Mouse (Mus musculus): ENCODE measurements at regions not wholly inside any gene's neighbourhood (a gene's known extent, or its start where the extent isn't known, plus 50 kb on each side); places are given as distances from the start of the nearest gene placed in this dataset.

DNA sequence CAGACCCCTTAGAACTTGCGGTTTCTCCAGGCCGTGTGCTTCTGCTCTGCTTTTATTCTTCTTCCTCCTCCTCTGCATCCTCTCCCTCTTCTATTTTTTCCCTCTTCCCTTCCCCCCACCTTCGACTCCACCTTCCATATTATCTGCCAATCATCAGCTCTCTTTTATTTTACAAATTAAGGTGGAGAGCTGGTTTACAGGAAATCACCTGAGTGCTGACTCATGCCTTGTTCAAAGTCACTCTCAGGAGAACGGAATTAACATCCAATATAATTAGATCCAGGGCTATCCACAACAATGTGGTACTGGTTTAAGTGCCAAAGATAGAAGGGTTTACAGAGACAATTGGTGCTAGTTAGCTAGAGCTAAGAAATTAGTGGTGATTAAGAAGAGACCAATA, 523.1 kb upstream of the Dmac1 start:
- Histone ChIP-seq H3K9ac (no peak overlapping the region), H3K27ac (ENCODE audit: low read depth, low read length) (no peak overlapping the region), H3K4me3 (ENCODE audit: low read depth, low read length) (no peak overlapping the region), H3K4me2 (ENCODE audit: low read depth) (no peak overlapping the region), H3K9me3 (ENCODE audit: low read length) (no peaks in the 10 kb centered on the region), H3K27me3 (ENCODE audit: insufficient read depth, low read length) (no peaks in the 10 kb centered on the region), H3K4me1 (ENCODE audit: insufficient read depth) (no peaks in the 10 kb centered on the region), H3K36me3 (ENCODE audit: insufficient read depth) (no peaks in the 10 kb centered on the region)
- no peak for DNase-seq
- no peak for TF ChIP-seq CTCF (IDR thresholded peaks at IDR 0.05; ENCODE audit: low read depth)
- no peak for ATAC-seq
- WGBS, result 86% methylated on average over 4 of the region's 4 CpGs

DNA sequence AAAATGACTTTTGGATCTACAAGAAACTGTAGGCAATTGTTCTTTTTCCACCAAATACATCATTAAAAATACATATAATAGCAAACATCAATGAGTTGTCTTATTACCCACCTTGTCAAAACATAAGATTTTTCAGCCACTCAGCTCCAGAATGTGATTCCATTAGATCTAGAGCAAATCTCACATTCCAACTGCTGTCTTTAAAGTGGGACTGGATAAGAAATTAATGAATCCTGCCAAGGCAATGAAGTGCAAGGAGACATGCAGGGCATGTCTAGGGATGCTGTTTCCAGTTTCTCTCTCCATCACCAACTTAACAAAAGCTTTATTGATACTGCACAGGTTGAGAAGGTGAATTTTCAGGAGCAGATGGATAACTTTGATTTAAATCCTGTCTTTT, 513.7 kb upstream of the Dmac1 start:
- H3K4me2 ChIP-seq (ENCODE audit: low read depth), result no peak overlapping the region
- no peaks in the 10 kb centered on the region for H3K9me3 ChIP-seq (ENCODE audit: low read length)
- H3K27ac ChIP-seq (ENCODE audit: low read depth, low read length), result no peak overlapping the region
- DNase-seq (no peak), ATAC-seq (no peak)
- no peaks in the 10 kb centered on the region for H3K36me3 ChIP-seq (ENCODE audit: insufficient read depth)
- H3K4me1 ChIP-seq (ENCODE audit: insufficient read depth), result no peaks in the 10 kb centered on the region
- TF ChIP-seq CTCF (IDR thresholded peaks at IDR 0.05; ENCODE audit: low read depth), result no peak
- H3K9ac ChIP-seq, result no peak overlapping the region
- no peaks in the 10 kb centered on the region for H3K27me3 ChIP-seq (ENCODE audit: insufficient read depth, low read length)
- H3K4me3 ChIP-seq (ENCODE audit: low read depth, low read length), result no peak overlapping the region

DNA sequence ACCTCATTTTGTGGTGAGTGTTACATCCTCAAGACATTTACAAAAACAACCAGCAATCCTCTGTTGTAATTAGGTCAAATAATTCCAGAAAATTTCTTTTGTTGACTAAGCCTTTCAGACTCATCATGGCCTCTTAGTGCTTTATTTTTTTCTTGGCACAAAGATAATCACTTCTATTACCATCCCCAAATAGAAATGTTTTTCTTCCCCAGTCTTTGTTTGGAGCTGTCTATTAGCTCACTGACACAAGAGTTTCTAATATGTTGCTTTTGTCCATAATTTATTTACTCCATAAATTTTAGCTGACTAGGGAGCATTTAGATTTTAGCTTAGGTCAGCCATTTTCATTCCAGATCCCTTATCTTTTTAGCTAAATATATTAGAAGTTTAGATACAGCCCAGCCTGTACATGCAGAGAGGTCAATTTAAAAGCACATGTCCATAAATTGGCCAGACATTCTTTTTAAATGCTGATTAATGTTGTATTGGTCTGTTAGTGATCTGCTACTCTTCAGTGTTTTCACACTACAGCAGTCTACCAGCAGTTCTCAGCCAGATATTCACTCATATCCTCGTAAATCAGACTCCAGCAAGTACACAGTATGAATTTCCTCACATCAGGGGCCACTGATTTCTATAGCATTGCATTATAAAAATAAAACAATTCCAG, 513.0 kb upstream of the Dmac1 start:
- no peak for TF ChIP-seq CTCF (IDR thresholded peaks at IDR 0.05; ENCODE audit: low read depth)
- ATAC-seq (no peak), DNase-seq (no peak)
- no peaks in the 10 kb centered on the region for H3K4me1 ChIP-seq (ENCODE audit: insufficient read depth)
- H3K27me3 ChIP-seq (ENCODE audit: insufficient read depth, low read length), result no peaks in the 10 kb centered on the region
- H3K36me3 ChIP-seq (ENCODE audit: insufficient read depth), result no peaks in the 10 kb centered on the region
- H3K4me2 ChIP-seq (ENCODE audit: low read depth), result no peak overlapping the region
- no peak overlapping the region for H3K27ac ChIP-seq (ENCODE audit: low read depth, low read length)
- H3K9ac ChIP-seq, result no peak overlapping the region
- no peak overlapping the region for H3K4me3 ChIP-seq (ENCODE audit: low read depth, low read length)
- 71% methylated on average over 1 of the region's 1 CpGs for WGBS
- no peaks in the 10 kb centered on the region for H3K9me3 ChIP-seq (ENCODE audit: low read length)

GRCm38 (mm10) chr4:75787405-75787804, 509.3 kb upstream of the Dmac1 start:
- Histone ChIP-seq H3K27me3 (ENCODE audit: insufficient read depth, low read length) (no peaks in the 10 kb centered on the region), H3K27ac (ENCODE audit: low read depth, low read length) (no peak overlapping the region), H3K9ac (no peak overlapping the region), H3K4me3 (ENCODE audit: low read depth, low read length) (no peak overlapping the region), H3K9me3 (ENCODE audit: low read length) (no peaks in the 10 kb centered on the region), H3K36me3 (ENCODE audit: insufficient read depth) (no peaks in the 10 kb centered on the region), H3K4me2 (ENCODE audit: low read depth) (no peak overlapping the region), H3K4me1 (ENCODE audit: insufficient read depth) (no peaks in the 10 kb centered on the region)
- no peak for ATAC-seq
- TF ChIP-seq CTCF (IDR thresholded peaks at IDR 0.05; ENCODE audit: low read depth), result no peak
- no peak for DNase-seq
- 29% methylated on average over 3 of the region's 3 CpGs for WGBS

DNA sequence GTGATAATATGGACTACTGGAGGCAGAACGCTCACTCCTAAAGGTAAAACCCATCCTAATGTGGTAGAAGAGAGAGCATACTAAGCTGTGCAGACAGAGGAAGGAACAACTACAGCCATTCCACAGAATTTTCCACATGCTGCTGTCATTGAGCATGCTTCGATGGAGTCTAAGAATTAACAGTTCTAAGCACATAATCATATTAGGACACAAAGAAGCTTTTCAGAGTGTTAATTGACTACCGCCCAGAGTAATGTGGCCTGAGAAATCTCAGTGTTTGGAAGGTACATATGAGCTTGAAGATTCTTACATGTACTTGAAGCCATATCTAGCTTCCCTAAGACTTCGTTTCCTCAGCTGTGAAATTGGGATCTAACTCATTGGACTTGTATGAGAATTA, 508.3 kb upstream of the Dmac1 start:
- no peak overlapping the region for H3K9ac ChIP-seq
- no peak for ATAC-seq
- H3K4me2 ChIP-seq (ENCODE audit: low read depth), result no peak overlapping the region
- no peak overlapping the region for H3K4me3 ChIP-seq (ENCODE audit: low read depth, low read length)
- 50% methylated on average over 4 of the region's 4 CpGs for WGBS
- no peak overlapping the region for H3K27ac ChIP-seq (ENCODE audit: low read depth, low read length)
- no peak for DNase-seq
- H3K36me3 ChIP-seq (ENCODE audit: insufficient read depth), result no peaks in the 10 kb centered on the region
- H3K4me1 ChIP-seq (ENCODE audit: insufficient read depth), result no peaks in the 10 kb centered on the region
- H3K27me3 ChIP-seq (ENCODE audit: insufficient read depth, low read length), result no peaks in the 10 kb centered on the region
- no peak for TF ChIP-seq CTCF (IDR thresholded peaks at IDR 0.05; ENCODE audit: low read depth)
- H3K9me3 ChIP-seq (ENCODE audit: low read length), result no peaks in the 10 kb centered on the region

DNA sequence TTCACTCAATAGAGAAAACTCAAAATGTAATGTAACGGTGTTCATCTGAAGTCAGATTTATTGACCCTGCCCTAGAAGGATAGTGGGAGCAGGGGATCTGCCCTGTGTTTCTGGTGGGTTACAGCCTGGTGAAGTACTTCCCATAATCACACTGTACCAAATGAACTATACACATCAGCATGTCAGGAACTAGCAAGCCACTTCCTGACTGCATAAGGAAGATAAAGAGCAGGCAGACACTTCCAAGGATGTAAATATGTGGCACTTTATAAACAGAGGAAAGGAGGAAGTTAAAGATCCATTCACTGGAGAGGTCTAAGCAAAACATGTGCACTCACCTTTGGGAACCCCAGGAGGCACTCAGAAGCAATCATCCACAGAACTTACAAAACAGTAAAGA, 501.4 kb upstream of the Dmac1 start:
- Histone ChIP-seq H3K27me3 (ENCODE audit: insufficient read depth, low read length) (no peaks in the 10 kb centered on the region), H3K4me3 (ENCODE audit: low read depth, low read length) (no peak overlapping the region), H3K9ac (no peak overlapping the region), H3K36me3 (ENCODE audit: insufficient read depth) (no peaks in the 10 kb centered on the region), H3K4me1 (ENCODE audit: insufficient read depth) (no peaks in the 10 kb centered on the region), H3K4me2 (ENCODE audit: low read depth) (no peak overlapping the region), H3K9me3 (ENCODE audit: low read length) (no peaks in the 10 kb centered on the region), H3K27ac (ENCODE audit: low read depth, low read length) (no peak overlapping the region)
- DNase-seq (no peak), ATAC-seq (no peak)
- TF ChIP-seq CTCF (IDR thresholded peaks at IDR 0.05; ENCODE audit: low read depth), result no peak
- WGBS, result 90% methylated on average over 1 of the region's 1 CpGs

DNA sequence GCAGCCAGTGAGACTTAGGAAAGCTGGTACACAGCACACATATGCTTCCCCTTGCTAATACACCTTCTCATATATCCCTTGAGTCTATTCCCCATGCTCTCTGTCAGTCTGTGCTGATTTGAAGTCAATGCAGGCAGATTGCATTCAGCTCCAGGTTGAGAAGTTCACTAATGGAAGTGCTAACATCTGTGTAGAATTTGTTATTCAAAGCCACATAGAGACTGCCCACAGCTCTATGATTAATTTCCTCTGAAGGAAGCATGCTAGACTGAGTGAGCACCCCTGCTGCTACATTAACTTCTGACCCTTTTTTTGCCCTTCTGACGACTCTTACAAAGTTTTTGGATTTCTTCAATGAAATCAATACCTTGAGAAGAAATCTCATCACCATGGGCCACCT, 486.0 kb upstream of the Dmac1 start:
- ATAC-seq (no peak), DNase-seq (no peak)

More for the DNA sequence above, 486.0 kb upstream of the Dmac1 start:
- no peak for TF ChIP-seq CTCF (IDR thresholded peaks at IDR 0.05; ENCODE audit: low read depth)
- Histone ChIP-seq H3K27me3 (ENCODE audit: insufficient read depth, low read length) (no peaks in the 10 kb centered on the region), H3K4me1 (ENCODE audit: insufficient read depth) (no peaks in the 10 kb centered on the region), H3K9ac (no peak overlapping the region), H3K4me2 (ENCODE audit: low read depth) (no peak overlapping the region), H3K27ac (ENCODE audit: low read depth, low read length) (no peak overlapping the region), H3K9me3 (ENCODE audit: low read length) (no peaks in the 10 kb centered on the region), H3K36me3 (ENCODE audit: insufficient read depth) (no peaks in the 10 kb centered on the region), H3K4me3 (ENCODE audit: low read depth, low read length) (no peak overlapping the region)
- 10% methylated on average over 1 of the region's 1 CpGs for WGBS

Measured in forebrain, postnatal 0 days (tissue).